Mouse (Mus musculus) MEL (cell line): Measurements from ENCODE around the gene Igf2bp3.

ENCODE experiments used
- CHD2 ChIP-seq: IDR thresholded peaks from 2 replicates; pipeline ENCODE4 v1.6.1; 2011; ENCODE audit warnings: low read length, improper control_type of control experiment
- CTCF ChIP-seq, 3 experiments: IDR thresholded peaks in 2 of 3; conservative IDR thresholded peaks in 1 of 3; 2 replicates each; pipeline ENCODE4 v1.5.1; 2011 to 2012; ENCODE audit warnings: low read length in 3 of 3, low read depth in 2 of 3, mild to moderate bottlenecking in 2 of 3, improper control_type of control experiment in 1 of 3, inconsistent platforms in 1 of 3, mixed read lengths in 1 of 3, moderate library complexity in 1 of 3; ENCODE audit not compliant: control insufficient read depth in 1 of 3, insufficient read depth in 1 of 3, poor library complexity in 1 of 3, severe bottlenecking in 1 of 3
- EP300 ChIP-seq, 2 experiments: IDR thresholded peaks; 2 replicates each; pipeline ENCODE4 v1.6.1; 2011; ENCODE audit warnings: improper control_type of control experiment in 2 of 2, low read length in 2 of 2, low read depth in 1 of 2, mild to moderate bottlenecking in 1 of 2
- GATA1 ChIP-seq: IDR thresholded peaks from 2 replicates; pipeline ENCODE4 v1.6.1; 2011; ENCODE audit warnings: low read depth, low read length, improper control_type of control experiment
- KAT2A ChIP-seq: conservative IDR thresholded peaks from 2 replicates; pipeline ENCODE4 v1.6.1; 2012; ENCODE audit warnings: low read depth, low read length, improper control_type of control experiment, inconsistent platforms
- MAFK ChIP-seq: IDR thresholded peaks from 2 replicates; pipeline ENCODE4 v1.6.1; 2011; ENCODE audit warnings: low read depth, mild to moderate bottlenecking, low read length, improper control_type of control experiment, borderline replicate concordance
- MXI1 ChIP-seq: IDR thresholded peaks from 2 replicates; pipeline ENCODE4 v1.6.1; 2011; ENCODE audit warnings: mild to moderate bottlenecking, low read depth, low read length, improper control_type of control experiment
- POLR2A ChIP-seq, 2 experiments: IDR thresholded peaks; 2 replicates each; pipeline ENCODE4 v1.6.1; 2011 to 2012; ENCODE audit warnings: low read length in 2 of 2, mild to moderate bottlenecking in 2 of 2, control low read depth in 1 of 2, improper control_type of control experiment in 1 of 2, low read depth in 1 of 2, moderate library complexity in 1 of 2; ENCODE audit not compliant: control insufficient read depth in 1 of 2, insufficient read depth in 1 of 2, poor library complexity in 1 of 2
- TBP ChIP-seq: IDR thresholded peaks from 2 replicates; pipeline ENCODE4 v1.8.0; 2011; ENCODE audit warnings: low read depth, low read length, improper control_type of control experiment
- TCF12 ChIP-seq: IDR thresholded peaks from 2 replicates; pipeline ENCODE4 v1.6.1; 2014; ENCODE audit warnings: low read depth, mild to moderate bottlenecking, inconsistent platforms, low read length, improper control_type of control experiment, moderate library complexity
- USF2 ChIP-seq, 2 experiments: IDR thresholded peaks; 2 replicates each; pipeline ENCODE4 v1.6.1; 2011 to 2012; ENCODE audit warnings: improper control_type of control experiment in 2 of 2, low read length in 2 of 2, borderline replicate concordance in 1 of 2, inconsistent platforms in 1 of 2, low read depth in 1 of 2, mild to moderate bottlenecking in 1 of 2; ENCODE audit not compliant: insufficient read depth in 1 of 2
- ZKSCAN1 ChIP-seq: IDR thresholded peaks from 2 replicates; pipeline ENCODE4 v1.6.1; 2012; ENCODE audit warnings: low read depth, mild to moderate bottlenecking, inconsistent platforms, low read length, improper control_type of control experiment, moderate library complexity

DNA sequence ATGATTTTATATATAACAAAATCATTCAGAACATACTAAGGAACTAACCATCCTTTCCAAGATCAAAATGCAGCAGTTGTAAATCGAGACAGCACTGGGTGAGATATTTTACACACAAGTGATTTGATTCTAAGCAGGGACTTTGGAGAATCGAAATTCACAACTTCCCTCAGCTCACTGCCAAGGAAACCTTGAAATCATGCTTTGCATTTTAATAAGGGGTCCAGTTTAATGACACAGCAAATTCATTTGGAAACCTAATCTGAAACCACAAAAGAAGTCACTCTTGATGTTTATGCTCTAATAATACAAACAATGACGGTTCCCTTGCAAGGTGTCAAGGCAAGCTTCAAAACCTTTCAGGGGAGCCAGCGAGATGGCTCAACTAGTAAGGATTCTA lies 47.4 kb downstream of the Igf2bp3 start:
- no peak for TF ChIP-seq EP300 (IDR thresholded peaks at IDR 0.05; ENCODE audit: low read depth in 1 of 2, low read length in 2 of 2)
- TF ChIP-seq CTCF (IDR thresholded peaks at IDR 0.05 in 2 of 3, conservative IDR thresholded peaks at IDR 0.05 in 1 of 3; ENCODE audit: control insufficient read depth in 1 of 3, insufficient read depth in 1 of 3, low read depth in 2 of 3, low read length in 3 of 3, poor library complexity in 1 of 3, severe bottlenecking in 1 of 3), result no peak
- TF ChIP-seq ZKSCAN1, result no peak
- TF ChIP-seq TCF12, result no peak
- TF ChIP-seq TBP, result no peak
- no peak for TF ChIP-seq KAT2A
- no peak for TF ChIP-seq MXI1
- TF ChIP-seq MAFK, result no peak
- TF ChIP-seq USF2 (IDR thresholded peaks at IDR 0.05; ENCODE audit: borderline replicate concordance in 1 of 2, insufficient read depth in 1 of 2, low read depth in 1 of 2, low read length in 2 of 2), result no peak
- no peak for TF ChIP-seq CHD2
- no peak for TF ChIP-seq GATA1
- no peak for TF ChIP-seq POLR2A (IDR thresholded peaks at IDR 0.05; ENCODE audit: control insufficient read depth in 1 of 2, insufficient read depth in 1 of 2, low read depth in 1 of 2, low read length in 2 of 2, poor library complexity in 1 of 2)
